Mouse (Mus musculus) layer of hippocampus, adult 8-10 months (tissue): Measurements from ENCODE around the gene Olfr1339. TPM values are rescaled to one million over a fixed set of nuclear protein-coding genes. Genes with fewer than 3 reads are reported as not detected.
A peak's percentile ranks its signal among the peaks of the same experiment; 100 is the strongest.

Source experiments
- DNase-seq, 2 experiments: peaks; one replicate each; pipeline ENCODE4 v3.0.0; 2022; ENCODE audit warnings: low spot score in 2 of 2
- total RNA-seq, 4 experiments: library from RNA; stranded (reverse); gene quantifications; 2 replicates each; pipeline ENCODE4 v1.2.4; 2022

Olfr1339 gene
- not detected for total RNA-seq

GRCm38 (mm10) chr4:118731875-118732274 is at the start of gene Olfr1339:
Gene Olfr1339 (plus strand): TSS chr4:118732175.
- no peak for DNase-seq

DNA sequence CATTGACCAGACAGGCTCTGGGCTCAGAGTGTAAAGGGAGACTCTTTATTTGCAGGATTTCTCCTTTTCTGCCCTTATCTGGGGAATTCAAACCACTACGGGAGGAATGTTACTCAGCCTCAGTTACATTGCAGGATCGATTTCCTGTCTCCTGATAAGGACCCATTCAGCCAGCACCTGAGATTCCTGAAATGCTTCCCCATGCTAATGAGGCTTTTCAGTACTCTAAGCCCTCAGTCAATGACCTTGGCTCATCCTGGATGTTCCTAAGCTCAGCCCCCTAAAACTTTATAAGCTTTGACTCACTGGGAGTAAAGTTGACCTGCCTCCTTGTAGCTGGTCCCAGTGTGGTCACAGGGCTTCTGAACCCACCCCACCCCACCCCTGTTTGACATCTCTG is 44.9 kb upstream of the Olfr1339 start:
- DNase-seq: no peak

DNA sequence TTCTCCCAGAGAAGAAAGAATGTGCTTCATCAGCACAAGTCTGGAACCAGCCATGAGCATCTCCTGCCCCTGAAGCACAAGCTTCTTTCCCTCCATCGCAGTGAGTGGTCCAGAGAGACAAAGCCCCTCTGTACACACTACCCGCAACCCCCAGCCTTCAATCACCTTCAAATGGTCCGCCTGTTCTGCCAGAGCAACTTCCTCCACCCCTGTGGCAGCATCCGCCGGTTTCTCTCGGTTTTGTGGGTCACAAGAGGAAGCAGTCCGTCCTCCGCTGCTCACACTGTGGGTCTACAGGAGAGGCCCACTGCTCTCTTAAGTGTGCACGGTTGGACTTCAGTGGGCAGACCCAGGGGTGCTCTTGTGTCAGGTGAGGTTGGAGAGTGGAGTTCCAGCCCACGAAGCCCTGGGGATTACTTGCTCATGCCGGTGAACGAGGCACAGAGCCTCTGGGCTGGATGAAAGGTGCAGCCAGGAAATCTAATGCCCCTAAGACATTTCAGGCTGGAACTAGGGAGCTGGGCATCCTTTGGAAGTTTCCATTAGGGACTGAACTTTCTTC is 39.5 kb upstream of the Olfr1339 start, which contains the start of gene Olfr1342:
Gene Olfr1342 (minus strand): TSS at position 345 of the 562 bp plus-strand sequence.
- DNase-seq: no peak

- DNase-seq: no peak
Observed at GRCm38 (mm10) chr4:118693812-118694211, 38.2 kb upstream of the Olfr1339 start.

- no peak for DNase-seq
Observed at GRCm38 (mm10) chr4:118703223-118703622, 28.8 kb upstream of the Olfr1339 start, which contains the start of gene Olfr1341. Gene Olfr1341 (plus strand): TSS chr4:118703523.

DNA sequence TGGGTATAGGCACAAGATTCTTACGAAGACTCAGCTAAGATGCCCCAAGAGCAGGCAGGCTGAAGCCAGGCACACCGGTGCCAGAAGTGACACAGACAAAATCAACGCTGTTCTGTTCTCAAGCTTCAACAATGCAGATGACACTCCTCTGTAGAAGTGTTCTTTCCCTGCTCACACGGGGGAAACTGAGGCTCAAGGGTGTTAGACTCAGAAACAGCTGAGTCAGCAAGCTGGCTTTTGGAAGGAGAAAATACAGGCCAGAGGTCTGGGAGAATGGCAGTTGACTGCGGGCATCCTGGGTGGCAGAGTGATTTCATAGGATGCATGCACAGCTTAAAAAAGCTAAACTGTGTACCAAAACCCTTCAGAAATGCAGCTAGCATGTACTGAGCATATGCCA is 23.9 kb upstream of the Olfr1339 start:
- no peak for DNase-seq

DNA sequence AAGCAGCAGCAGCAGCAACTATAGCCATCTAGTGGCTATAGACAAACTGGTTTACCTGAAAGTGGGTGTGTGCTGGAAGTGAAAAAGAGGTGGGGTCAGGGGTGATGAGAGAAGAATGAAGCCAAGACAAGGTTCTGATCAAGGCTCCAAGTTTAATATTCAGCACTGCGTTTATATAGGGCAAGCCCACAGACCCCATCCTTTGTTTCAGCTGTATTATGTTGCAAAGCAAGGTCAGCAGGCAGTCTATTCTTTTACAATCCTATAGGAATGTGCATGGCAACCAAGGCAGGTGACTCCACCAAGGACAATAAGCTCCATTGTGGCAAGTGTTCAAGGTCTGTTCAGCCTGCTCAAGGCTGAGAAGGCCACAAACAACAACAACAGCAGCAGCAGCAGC is 20.3 kb upstream of the Olfr1339 start:
- DNase-seq: no peak

DNA sequence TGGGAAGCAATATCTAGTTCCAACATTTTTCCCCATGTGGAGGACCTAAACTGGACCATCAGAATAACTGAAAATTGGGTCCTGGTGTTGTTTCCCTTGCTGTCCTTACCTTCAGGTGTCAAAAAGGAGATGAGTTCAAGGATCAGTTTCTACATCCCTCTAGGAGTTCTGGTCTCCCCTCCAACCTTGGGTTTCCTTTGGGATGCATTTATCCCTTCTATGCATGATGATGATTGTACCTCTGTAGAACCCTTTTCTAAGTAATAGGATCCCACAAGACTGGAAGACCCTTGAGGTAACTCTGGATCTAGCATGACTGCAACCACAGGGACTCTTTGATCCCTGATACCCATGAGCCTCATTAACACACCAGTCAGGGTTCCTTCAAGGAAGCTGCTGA is 12.1 kb upstream of the Olfr1339 start, which contains the start of gene Olfr1340:
Gene Olfr1340 (plus strand): TSS at position 301 of the 400 bp plus-strand sequence.
- no peak for DNase-seq

DNA sequence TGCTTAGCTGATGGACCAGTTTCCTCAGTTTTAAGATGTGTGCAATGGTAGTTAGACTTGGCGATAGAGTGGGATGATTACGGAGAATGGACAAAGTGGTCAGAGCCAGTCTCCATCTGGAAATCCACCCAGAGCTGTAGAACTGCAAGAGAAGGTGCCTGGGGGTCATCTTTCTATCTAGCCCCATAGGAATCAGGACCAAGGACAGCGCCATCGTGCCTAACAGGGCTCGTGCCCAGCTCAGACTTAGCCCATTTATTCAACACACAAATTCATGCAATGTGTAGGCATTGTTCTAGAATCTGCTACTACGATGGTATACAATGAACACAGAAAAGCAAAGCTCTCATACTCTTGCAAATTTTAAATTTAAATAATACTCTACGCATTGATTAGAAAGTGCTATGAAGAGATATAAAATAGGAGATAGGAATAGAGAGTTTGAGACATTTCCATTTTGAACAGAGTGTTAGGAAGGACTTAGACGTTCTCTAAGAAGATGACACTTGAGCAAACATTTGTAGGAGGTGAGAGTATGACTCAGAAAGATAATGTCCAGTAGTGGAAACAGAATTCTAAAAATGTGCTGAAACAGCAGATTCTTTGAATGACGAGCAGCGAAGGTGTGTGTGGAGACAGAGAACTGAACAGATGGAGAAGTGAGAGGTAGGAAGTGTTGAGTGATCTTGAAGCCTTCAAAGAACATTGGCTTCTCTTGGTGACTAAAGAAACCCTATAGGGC is 10.1 kb upstream of the Olfr1339 start:
- no peak for DNase-seq

- no peak for DNase-seq
Observed at GRCm38 (mm10) chr4:118739574-118739973, 7.6 kb downstream of the Olfr1339 start.

- no peak for DNase-seq
Observed at GRCm38 (mm10) chr4:118740988-118741698, 9.2 kb downstream of the Olfr1339 start.

GRCm38 (mm10) chr4:118741881-118742280 is 9.9 kb downstream of the Olfr1339 start:
- peak in 1 of 2 experiments; percentile 3 for DNase-seq

DNA sequence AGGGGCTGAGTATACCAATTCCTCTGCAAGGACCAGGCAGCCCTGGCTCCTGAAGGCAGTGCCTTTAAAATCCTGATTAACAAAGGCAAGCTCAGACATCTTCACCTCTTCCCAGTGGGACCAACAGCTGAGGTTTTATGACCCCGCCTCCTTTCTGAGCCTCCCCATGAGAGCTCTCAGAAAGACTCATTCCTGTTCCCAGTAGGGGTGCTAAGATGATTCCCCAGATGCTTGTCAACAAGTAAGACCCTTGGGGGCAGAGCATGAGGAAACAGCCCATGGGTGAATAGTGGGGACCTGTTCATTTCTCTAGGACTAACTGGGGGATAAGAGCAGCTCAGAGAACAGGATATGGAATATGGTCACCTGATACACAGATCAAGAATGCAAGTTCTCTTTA is 26.7 kb downstream of the Olfr1339 start, which contains the start of gene Olfr1338:
Gene Olfr1338 (minus strand): TSS at position 101 of the 400 bp plus-strand sequence.
- no peak for DNase-seq

- no peak for DNase-seq
Observed at GRCm38 (mm10) chr4:118782486-118782885, 50.5 kb downstream of the Olfr1339 start, which contains the start of gene Olfr1337. Gene Olfr1337 (minus strand): TSS chr4:118782586.

Other genes with a start within 250 kb of the Olfr1339 start
- 1 to 10 TPM; 6.7 to 7.5 (median 7.3) TPM for gene Tie1, start 242.1 kb upstream of the Olfr1339 start, total RNA-seq
- not detected for gene 2610528J11Rik, start 205.2 kb upstream of the Olfr1339 start, total RNA-seq
- gene Tmem125, start 188.1 kb upstream of the Olfr1339 start, total RNA-seq: 1 to 10 TPM; 5.4 to 9.7 (median 8.7) TPM
- 1 to 10 TPM in 3 of 4 experiments, under 1 TPM in 1; 0.68 to 1.3 (median 1.1) TPM for gene Cfap57, start 111.4 kb upstream of the Olfr1339 start, total RNA-seq
- gene Ebna1bp2, start 111.4 kb upstream of the Olfr1339 start, total RNA-seq: 10 to 100 TPM; 49.7 to 59.9 (median 54.7) TPM
- gene Olfr62, start 73.2 kb upstream of the Olfr1339 start, total RNA-seq: not detected
- gene Olfr1342, start 39.4 kb upstream of the Olfr1339 start, total RNA-seq: not detected
- gene Olfr1341, start 28.7 kb upstream of the Olfr1339 start, total RNA-seq: not detected
- not detected for gene Olfr1340, start 12.0 kb upstream of the Olfr1339 start, total RNA-seq
- not detected for gene Olfr1338, start 26.6 kb downstream of the Olfr1339 start, total RNA-seq
- not detected for gene Olfr1337, start 50.4 kb downstream of the Olfr1339 start, total RNA-seq
- gene Olfr1335, start 77.8 kb downstream of the Olfr1339 start, total RNA-seq: not detected
- gene Olfr1333, start 104.1 kb downstream of the Olfr1339 start, total RNA-seq: not detected
- not detected for gene Olfr1331, start 132.5 kb downstream of the Olfr1339 start, total RNA-seq
- not detected for gene Olfr1330, start 156.4 kb downstream of the Olfr1339 start, total RNA-seq
- gene Olfr1329, start 185.3 kb downstream of the Olfr1339 start, total RNA-seq: not detected
- not detected for gene Olfr1328, start 206.4 kb downstream of the Olfr1339 start, total RNA-seq
- gene Lao1, start 229.4 kb downstream of the Olfr1339 start, total RNA-seq: under 1 TPM in 3 of 4 experiments, not detected in 1; 0.23 to 0.43 (median 0.25) TPM